Mouse (Mus musculus): Measurements from ENCODE around the gene Slc2a9. TPM values are rescaled to one million over a fixed set of nuclear protein-coding genes. Genes with fewer than 3 reads are reported as not detected.
A peak's percentile ranks its signal among the peaks of the same experiment; 100 is the strongest.

Slc2a9 gene
- total RNA-seq (2015): 3.9 and 7.3 TPM in 2 replicates
- 7.8 and 9.2 TPM in 2 replicates for total RNA-seq (2017)

DNA sequence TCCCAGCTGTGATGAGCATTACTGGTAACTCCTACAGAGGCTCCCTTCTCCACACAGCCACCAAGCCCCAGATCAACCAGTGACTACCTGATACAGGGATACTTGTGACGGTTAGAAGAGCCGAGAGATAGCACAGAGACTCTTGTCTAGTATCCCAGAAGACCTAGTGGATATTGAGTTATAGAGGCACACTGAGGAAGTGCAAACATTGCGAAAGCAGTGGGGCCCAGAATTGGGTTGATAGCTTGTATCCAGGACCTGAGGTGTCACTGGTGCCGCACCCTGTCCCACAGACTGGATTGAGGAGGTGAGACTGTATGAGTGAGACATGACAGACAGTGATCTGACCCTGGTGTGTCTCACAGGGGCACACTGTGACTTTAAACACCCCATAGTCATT is at the start of gene Slc2a9:
Slc2a9 (minus strand) TSS at position 152 of the 400 bp plus-strand sequence.
- peak; percentile 67 for ATAC-seq (ENCODE audit: poor library complexity, severe bottlenecking)

GRCm38 (mm10) chr5:38552615-38553014 is 49.7 kb upstream of the Slc2a9 start:
- ATAC-seq (ENCODE audit: poor library complexity, severe bottlenecking): no peak

DNA sequence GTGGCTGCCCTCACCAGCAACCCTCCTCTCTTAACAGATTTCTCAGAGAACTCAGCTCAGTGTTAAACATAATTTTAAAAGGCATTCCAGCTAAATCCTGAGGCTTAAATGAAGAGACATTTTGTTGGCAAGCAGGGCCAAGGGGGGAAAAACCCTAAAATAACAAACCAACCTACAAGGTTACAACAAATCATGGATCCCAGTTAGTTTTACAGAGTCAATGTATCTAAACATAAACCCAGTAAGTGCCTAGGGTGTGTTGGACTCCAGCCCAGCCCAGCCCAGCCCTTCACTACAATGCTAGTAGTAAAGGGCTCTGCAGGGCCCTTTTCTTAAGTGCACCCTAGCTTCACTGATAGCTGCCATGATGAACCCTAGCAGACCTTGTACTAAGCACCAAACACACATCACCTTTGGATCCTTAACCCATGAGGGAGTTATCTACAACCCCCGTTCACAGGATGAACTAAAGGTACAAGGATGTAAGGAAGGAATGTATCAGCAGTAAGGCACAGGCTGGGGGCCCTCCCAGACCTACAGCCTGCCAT is 47.4 kb upstream of the Slc2a9 start:
- no peak for ATAC-seq (ENCODE audit: poor library complexity, severe bottlenecking)

DNA sequence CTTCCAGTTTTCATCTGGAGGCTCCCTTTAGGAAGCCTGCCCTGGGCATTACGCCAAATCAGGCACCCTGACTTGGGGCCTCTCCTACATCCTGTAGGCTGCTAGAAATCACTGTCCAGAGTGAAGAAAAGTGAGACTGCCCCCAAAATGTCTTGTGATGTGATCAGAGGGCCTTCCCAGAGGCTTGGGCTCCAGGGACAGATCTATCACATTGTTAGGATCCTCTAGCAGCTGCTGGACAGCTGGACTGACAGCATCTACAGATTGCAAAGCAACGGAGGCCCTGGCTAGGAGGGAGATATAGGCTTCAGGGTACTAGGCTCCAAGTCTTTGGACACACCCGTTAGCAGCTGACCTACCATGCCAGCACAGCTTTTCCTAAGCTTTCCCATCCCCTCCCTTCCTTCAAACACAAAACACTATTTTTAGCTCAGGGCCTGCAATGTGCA is 46.5 kb upstream of the Slc2a9 start:
- ATAC-seq (ENCODE audit: poor library complexity, severe bottlenecking): no peak

DNA sequence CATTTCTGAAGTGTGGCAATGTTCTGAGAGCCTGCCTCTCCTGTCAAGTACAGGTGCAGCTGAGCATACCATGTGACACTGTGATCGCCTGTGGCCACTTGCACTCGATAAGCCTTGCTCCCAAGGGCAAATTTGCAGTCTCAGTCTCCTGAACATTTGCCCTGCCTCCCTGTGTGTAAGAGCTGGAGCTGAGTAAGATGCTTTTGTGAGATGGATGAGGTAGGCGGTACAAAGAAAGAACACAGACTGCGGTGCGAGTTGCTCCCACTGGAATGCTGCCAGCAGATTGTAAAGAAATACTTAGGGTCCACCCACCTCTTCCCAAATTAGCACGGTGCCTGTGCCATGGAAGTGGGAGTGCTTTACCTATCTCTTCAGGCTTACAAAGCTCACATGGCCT is 44.4 kb upstream of the Slc2a9 start:
- no peak for ATAC-seq (ENCODE audit: poor library complexity, severe bottlenecking)

- ATAC-seq (ENCODE audit: poor library complexity, severe bottlenecking): no peak
Observed at GRCm38 (mm10) chr5:38544423-38545415, 41.8 kb upstream of the Slc2a9 start.

GRCm38 (mm10) chr5:38543496-38544217 is 40.7 kb upstream of the Slc2a9 start:
- ATAC-seq (ENCODE audit: poor library complexity, severe bottlenecking): no peak

- no peak for ATAC-seq (ENCODE audit: poor library complexity, severe bottlenecking)
Observed at GRCm38 (mm10) chr5:38541728-38542127, 38.8 kb upstream of the Slc2a9 start.

DNA sequence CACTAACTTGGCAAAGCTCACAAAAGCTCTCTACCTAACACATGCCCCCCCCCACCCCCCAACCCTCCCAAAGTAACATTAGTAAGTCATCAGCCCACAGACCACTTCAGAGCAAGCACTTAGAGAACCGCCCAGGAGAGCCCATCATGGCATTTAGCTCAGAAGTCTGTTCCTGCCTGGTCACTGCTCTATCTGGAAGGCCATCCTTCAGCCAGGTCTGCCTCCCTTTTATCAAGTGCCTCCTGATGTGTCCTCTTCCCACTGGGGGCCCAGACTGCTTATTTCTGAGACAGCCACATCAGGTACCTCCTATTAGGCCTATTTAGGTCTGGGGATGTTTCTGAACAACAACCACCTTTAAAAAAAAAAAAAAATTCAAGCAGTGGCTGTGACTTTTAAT is 38.0 kb upstream of the Slc2a9 start:
- ATAC-seq (ENCODE audit: poor library complexity, severe bottlenecking): no peak

GRCm38 (mm10) chr5:38538508-38538907 is 35.6 kb upstream of the Slc2a9 start:
- no peak for ATAC-seq (ENCODE audit: poor library complexity, severe bottlenecking)

- no peak for ATAC-seq (ENCODE audit: poor library complexity, severe bottlenecking)
Observed at GRCm38 (mm10) chr5:38537845-38538244, 34.9 kb upstream of the Slc2a9 start.

- no peak for ATAC-seq (ENCODE audit: poor library complexity, severe bottlenecking)
Observed at GRCm38 (mm10) chr5:38536822-38537221, 33.9 kb upstream of the Slc2a9 start.

GRCm38 (mm10) chr5:38532084-38532483 is 29.1 kb upstream of the Slc2a9 start:
- no peak for ATAC-seq (ENCODE audit: poor library complexity, severe bottlenecking)

- peak; percentile 55 for ATAC-seq (ENCODE audit: poor library complexity, severe bottlenecking)
Observed at GRCm38 (mm10) chr5:38529724-38530428, 26.9 kb upstream of the Slc2a9 start.

DNA sequence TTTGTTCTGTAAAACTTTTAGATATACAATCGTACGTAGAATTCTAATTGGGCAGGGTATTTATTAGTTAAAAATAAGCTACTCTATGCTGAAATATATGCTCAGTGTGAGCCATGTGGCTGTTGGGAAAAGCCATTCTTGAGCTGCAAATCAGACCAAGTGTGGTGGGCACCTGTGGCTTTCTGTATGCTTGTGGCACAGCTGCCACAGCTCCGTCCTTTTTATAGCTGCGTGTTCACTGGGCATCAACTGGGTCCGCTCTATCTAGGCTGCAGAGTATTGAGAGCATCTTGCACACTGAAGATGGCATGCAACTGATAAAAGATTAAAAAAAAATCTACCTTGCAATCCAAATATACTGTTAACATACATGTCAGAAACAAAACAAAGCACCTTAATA is 20.0 kb upstream of the Slc2a9 start:
- ATAC-seq (ENCODE audit: poor library complexity, severe bottlenecking): no peak

GRCm38 (mm10) chr5:38520838-38521237 is 17.9 kb upstream of the Slc2a9 start:
- no peak for ATAC-seq (ENCODE audit: poor library complexity, severe bottlenecking)

- ATAC-seq (ENCODE audit: poor library complexity, severe bottlenecking): peak; percentile 78
Observed at GRCm38 (mm10) chr5:38516267-38516666, 13.3 kb upstream of the Slc2a9 start.

GRCm38 (mm10) chr5:38512991-38513390 is 10.0 kb upstream of the Slc2a9 start:
- ATAC-seq (ENCODE audit: poor library complexity, severe bottlenecking): no peak

- no peak for ATAC-seq (ENCODE audit: poor library complexity, severe bottlenecking)
Observed at GRCm38 (mm10) chr5:38509568-38509967, 6.6 kb upstream of the Slc2a9 start.

- peak; percentile 76 for ATAC-seq (ENCODE audit: poor library complexity, severe bottlenecking)
Observed at GRCm38 (mm10) chr5:38505435-38505765, 2.5 kb upstream of the Slc2a9 start.
